In the genomic region with DNA sequence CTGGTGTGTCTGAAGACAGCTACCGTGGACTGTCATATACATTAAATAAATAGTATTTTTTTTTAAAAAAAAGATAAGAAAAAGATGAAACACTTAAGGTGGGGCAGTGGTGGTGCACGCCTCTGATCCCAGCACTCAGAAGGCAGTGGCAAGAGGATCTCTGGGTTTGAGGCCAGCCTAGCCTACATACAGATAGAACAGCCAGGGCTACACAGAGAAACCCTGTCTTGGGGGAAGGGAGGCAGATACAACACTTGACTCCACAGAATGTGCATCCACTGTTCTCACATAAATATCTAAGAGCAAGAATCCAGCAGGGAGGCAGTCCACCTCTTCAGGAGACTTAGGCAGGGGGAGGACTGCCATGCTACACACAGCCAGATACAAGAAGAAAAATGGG, we compare ENCODE assay signal across 8 mouse cellular contexts. TPM values are rescaled to one million over a fixed set of nuclear protein-coding genes. Genes with fewer than 3 reads are reported as not detected.
DNase-seq lines count a peak whose midpoint lies in the region; ATAC-seq and TF ChIP-seq lines count a peak whose summit lies in the region.
"Had no signal": no experiment of that assay in that cellular context is flagged by ENCODE, and none has a peak within 500 bp of the region (broad histone marks: within the 10 kb centered on the region; RNA-seq: fewer than 3 reads in every experiment).

No protein-coding gene starts in this region.

- WGBS in spleen, adult 2 months: 76% methylated on average over 2 of the region's 2 CpGs
- 94% methylated on average over 2 of the region's 2 CpGs for WGBS in forebrain, postnatal 0 days
- WGBS in liver, embryonic 13.5 days (ENCODE audit: insufficient replicate concordance): 40% methylated on average over 2 of the region's 2 CpGs

- 0 out of 2 replicates have a peak overlapping the region, but pooled peaks have one; percentile 1 for H3K27ac ChIP-seq in spleen, adult 2 months (ENCODE audit: insufficient read depth, low read length)
- H3K27ac ChIP-seq in forebrain, postnatal 0 days (ENCODE audit: low read depth, low read length): no peak overlapping the region
- peak overlapping the region; percentile 98 for H3K27ac ChIP-seq in liver, embryonic 13.5 days

- no peak overlapping the region for H3K9ac ChIP-seq in forebrain, postnatal 0 days
- H3K9ac ChIP-seq in liver, embryonic 13.5 days: peak overlapping the region; percentile 98

- no peaks in the 10 kb centered on the region; the same call in 1 of the 2 replicates for H3K4me1 ChIP-seq in spleen, adult 2 months (ENCODE audit: control insufficient read depth, insufficient read depth, insufficient read length)
- peaks cover 27% of the 10 kb centered on the region for H3K4me1 ChIP-seq in forebrain, postnatal 0 days (ENCODE audit: insufficient read depth)
- H3K4me1 ChIP-seq in liver, embryonic 13.5 days (replicated peaks): peaks cover 66% of the 10 kb centered on the region

- H3K4me2 ChIP-seq in forebrain, postnatal 0 days (ENCODE audit: low read depth): peak overlapping the region; percentile 86
- peak overlapping the region; percentile 77 for H3K4me2 ChIP-seq in liver, embryonic 13.5 days

- DNase-seq in spleen, adult 2 months (ENCODE audit: low read depth in 1 of 2, low spot score in 2 of 2): no peak
- DNase-seq in spleen, postnatal 14 days (ENCODE audit: low spot score in 2 of 2): no peak
- no peak for DNase-seq in forebrain, postnatal 0 days
- DNase-seq in liver, embryonic 13.5 days: peak; percentile 35
- no peak for DNase-seq in frontal cortex, postnatal 10 days (ENCODE audit: low spot score in 2 of 2)
- DNase-seq in embryo, embryonic 10.5 days (ENCODE audit: low spot score): no peak
- DNase-seq in left cerebral cortex, postnatal 36 days (ENCODE audit: low spot score in 2 of 2): no peak
- DNase-seq: kidney, postnatal 4 days had no signal

- TF ChIP-seq POLR2A in spleen, adult 2 months (IDR thresholded peaks at IDR 0.05; ENCODE audit: low read depth, low read length): no peak

- no peaks in the 10 kb centered on the region for H3K36me3 ChIP-seq in spleen, adult 2 months (ENCODE audit: control insufficient read depth, insufficient read depth, low read length)
- H3K36me3 ChIP-seq in forebrain, postnatal 0 days (ENCODE audit: insufficient read depth): no peaks in the 10 kb centered on the region
- H3K36me3 ChIP-seq in liver, embryonic 13.5 days: no peaks in the 10 kb centered on the region

- no peaks in the 10 kb centered on the region for H3K9me3 ChIP-seq in forebrain, postnatal 0 days (ENCODE audit: low read length)
- H3K9me3 ChIP-seq in liver, embryonic 13.5 days (replicated peaks): no peaks in the 10 kb centered on the region

- H3K4me3 ChIP-seq in spleen, adult 2 months (ENCODE audit: extremely low read depth, insufficient read depth, insufficient read length): no peak overlapping the region; the same call in 1 of the 2 replicates
- no peak overlapping the region for H3K4me3 ChIP-seq in forebrain, postnatal 0 days (ENCODE audit: low read depth, low read length)
- H3K4me3 ChIP-seq in liver, embryonic 13.5 days (replicated peaks): peak overlapping the region; percentile 92

- H3K27me3 ChIP-seq in spleen, adult 2 months (ENCODE audit: control insufficient read depth, insufficient read depth, low read length): peaks cover 9% of the 10 kb centered on the region
- H3K27me3 ChIP-seq in forebrain, postnatal 0 days (ENCODE audit: insufficient read depth, low read length): no peaks in the 10 kb centered on the region
- H3K27me3 ChIP-seq in liver, embryonic 13.5 days: peaks cover 24% of the 10 kb centered on the region

- ATAC-seq in forebrain, postnatal 0 days: no peak
- no peak; the same call in 1 of the 2 replicates for ATAC-seq in liver, embryonic 13.5 days (ENCODE audit: low read depth)

- TF ChIP-seq CTCF in spleen, adult 2 months (IDR thresholded peaks at IDR 0.05; ENCODE audit: extremely low read depth, insufficient read depth, insufficient read length, insufficient replicate concordance): no peak
- TF ChIP-seq CTCF in forebrain, postnatal 0 days (IDR thresholded peaks at IDR 0.05; ENCODE audit: low read depth): no peak

- intact Hi-C loops in left cerebral cortex, postnatal 36 days (cut with DNase I): no loop called here

RNA-seq across cellular contexts. Expression of a gene that starts 4.1 kb away (rescaled TPM):
- polyA plus RNA-seq in spleen, adult 2 months (2012; rRNA removed): 7.1 and 9.0 TPM in 2 replicates
- 91.7 and 98.7 TPM in 2 replicates for total RNA-seq in forebrain, postnatal 0 days (2014; rRNA removed)
- 6.5 and 12.2 TPM in 2 replicates for polyA plus RNA-seq in forebrain, postnatal 0 days (2015; fragmentation: Nextera tagmentation; extraction: Ambion mirVana)
- 4.3 and 5.3 TPM in 2 replicates for polyA plus RNA-seq in liver, embryonic 13.5 days (2015; fragmentation: Nextera tagmentation; extraction: Ambion mirVana)
- 100 to 1,000 TPM; 153 to 169 TPM for total RNA-seq in left cerebral cortex, postnatal 36 days (2021)

RNA-seq across cellular contexts. Expression of a gene that starts 13.4 kb away (rescaled TPM):
- polyA plus RNA-seq in spleen, adult 2 months (2012; rRNA removed): 0.55 and 0.60 TPM in 2 replicates
- total RNA-seq in forebrain, postnatal 0 days (2014; rRNA removed): 6.0 and 6.2 TPM in 2 replicates
- 6.8 and 7.5 TPM in 2 replicates for polyA plus RNA-seq in forebrain, postnatal 0 days (2015; fragmentation: Nextera tagmentation; extraction: Ambion mirVana)
- polyA plus RNA-seq in liver, embryonic 13.5 days (2015; fragmentation: Nextera tagmentation; extraction: Ambion mirVana): 0.64 and 0.73 TPM in 2 replicates
- total RNA-seq in left cerebral cortex, postnatal 36 days (2021): 10 to 100 TPM; 18.1 to 18.6 TPM
